Mouse (Mus musculus): Measurements from ENCODE around the gene D16Ertd472e. TPM values are rescaled to one million over a fixed set of nuclear protein-coding genes. Genes with fewer than 3 reads are reported as not detected.

D16Ertd472e gene
- total RNA-seq (2014; rRNA removed) = 5.1 and 6.3 TPM in 2 replicates
- polyA plus RNA-seq (2015; fragmentation: Nextera tagmentation; extraction: Ambion mirVana) = 6.1 and 6.8 TPM in 2 replicates

- H3K27me3 ChIP-seq (ENCODE audit: insufficient read depth, low read length) = no peaks in the 10 kb centered on the region
- DNase-seq (ENCODE audit: low spot score) = peak; percentile 91
- peak within 1 kb of the TSS; percentile 64 for H3K27ac ChIP-seq
- TF ChIP-seq CTCF (IDR thresholded peaks at IDR 0.05; ENCODE audit: low read depth) = no peak
- H3K9me3 ChIP-seq (ENCODE audit: low read length) = no peaks in the 10 kb centered on the region
- H3K4me2 ChIP-seq (ENCODE audit: low read depth, low read length) = peak within 1 kb of the TSS; percentile 81
- no peaks in the 10 kb centered on the region for H3K36me3 ChIP-seq (ENCODE audit: insufficient read depth, low read length)
- H3K4me1 ChIP-seq (ENCODE audit: insufficient read depth, low read length) = peaks cover 5% of the 10 kb centered on the region
- WGBS = under 1% methylated on average over 63 of the region's 70 CpGs
- peak; percentile 97 for ATAC-seq
- H3K4me3 ChIP-seq (ENCODE audit: low read length) = peak within 1 kb of the TSS; percentile 80
- peak within 1 kb of the TSS; percentile 67 for H3K9ac ChIP-seq (replicated peaks; ENCODE audit: low read length)
These were observed at the start of gene D16Ertd472e for GRCm38 (mm10) chr16:78576478-78577084. Gene D16Ertd472e (minus strand): TSS chr16:78576708.

- Histone ChIP-seq H3K27ac (no peak overlapping the region), H3K4me1 (ENCODE audit: insufficient read depth, low read length) (no peaks in the 10 kb centered on the region), H3K36me3 (ENCODE audit: insufficient read depth, low read length) (no peaks in the 10 kb centered on the region), H3K4me3 (ENCODE audit: low read length) (no peak overlapping the region), H3K27me3 (ENCODE audit: insufficient read depth, low read length) (no peaks in the 10 kb centered on the region), H3K4me2 (ENCODE audit: low read depth, low read length) (no peak overlapping the region), H3K9ac (replicated peaks; ENCODE audit: low read length) (no peak overlapping the region), H3K9me3 (ENCODE audit: low read length) (no peaks in the 10 kb centered on the region)
- ATAC-seq = no peak
- TF ChIP-seq CTCF (IDR thresholded peaks at IDR 0.05; ENCODE audit: low read depth) = no peak
- DNase-seq (ENCODE audit: low spot score) = no peak
- WGBS = 71% methylated on average over 5 of the region's 5 CpGs
These were observed 46.2 kb upstream of the D16Ertd472e start for GRCm38 (mm10) chr16:78622755-78623154.

GRCm38 (mm10) chr16:78619386-78619785, 42.9 kb upstream of the D16Ertd472e start:
- ATAC-seq (no peak), DNase-seq (ENCODE audit: low spot score) (no peak)
- Histone ChIP-seq H3K4me2 (ENCODE audit: low read depth, low read length) (no peak overlapping the region), H3K36me3 (ENCODE audit: insufficient read depth, low read length) (no peaks in the 10 kb centered on the region), H3K27ac (no peak overlapping the region), H3K4me3 (ENCODE audit: low read length) (no peak overlapping the region), H3K9ac (replicated peaks; ENCODE audit: low read length) (no peak overlapping the region), H3K4me1 (ENCODE audit: insufficient read depth, low read length) (no peaks in the 10 kb centered on the region), H3K9me3 (ENCODE audit: low read length) (no peaks in the 10 kb centered on the region), H3K27me3 (ENCODE audit: insufficient read depth, low read length) (no peaks in the 10 kb centered on the region)
- WGBS = 90% methylated on average over 5 of the region's 5 CpGs
- TF ChIP-seq CTCF (IDR thresholded peaks at IDR 0.05; ENCODE audit: low read depth) = no peak

- H3K4me1 ChIP-seq (ENCODE audit: insufficient read depth, low read length) = no peaks in the 10 kb centered on the region
- ATAC-seq (no peak), DNase-seq (ENCODE audit: low spot score) (no peak)
- no peak overlapping the region for H3K4me3 ChIP-seq (ENCODE audit: low read length)
- no peak overlapping the region for H3K4me2 ChIP-seq (ENCODE audit: low read depth, low read length)
- no peaks in the 10 kb centered on the region for H3K36me3 ChIP-seq (ENCODE audit: insufficient read depth, low read length)
- H3K9me3 ChIP-seq (ENCODE audit: low read length) = no peaks in the 10 kb centered on the region
- H3K9ac ChIP-seq (replicated peaks; ENCODE audit: low read length) = no peak overlapping the region
- no peak for TF ChIP-seq CTCF (IDR thresholded peaks at IDR 0.05; ENCODE audit: low read depth)
- H3K27me3 ChIP-seq (ENCODE audit: insufficient read depth, low read length) = no peaks in the 10 kb centered on the region
- 95% methylated on average over 11 of the region's 11 CpGs for WGBS
- no peak overlapping the region for H3K27ac ChIP-seq
These were observed 41.4 kb upstream of the D16Ertd472e start for GRCm38 (mm10) chr16:78617757-78618532.

- no peak for ATAC-seq
- no peaks in the 10 kb centered on the region for H3K4me1 ChIP-seq (ENCODE audit: insufficient read depth, low read length)
These were observed 29.7 kb upstream of the D16Ertd472e start for GRCm38 (mm10) chr16:78606202-78606601.

GRCm38 (mm10) chr16:78598919-78599318, 22.4 kb upstream of the D16Ertd472e start:
- Histone ChIP-seq H3K9me3 (ENCODE audit: low read length) (no peaks in the 10 kb centered on the region), H3K4me2 (ENCODE audit: low read depth, low read length) (no peak overlapping the region), H3K4me1 (ENCODE audit: insufficient read depth, low read length) (no peaks in the 10 kb centered on the region), H3K36me3 (ENCODE audit: insufficient read depth, low read length) (no peaks in the 10 kb centered on the region), H3K27ac (no peak overlapping the region), H3K4me3 (ENCODE audit: low read length) (no peak overlapping the region), H3K9ac (replicated peaks; ENCODE audit: low read length) (no peak overlapping the region), H3K27me3 (ENCODE audit: insufficient read depth, low read length) (no peaks in the 10 kb centered on the region)
- ATAC-seq (no peak), DNase-seq (ENCODE audit: low spot score) (no peak)
- 81% methylated on average over 1 of the region's 1 CpGs for WGBS
- no peak for TF ChIP-seq CTCF (IDR thresholded peaks at IDR 0.05; ENCODE audit: low read depth)

More at GRCm38 (mm10) chr16:78606202-78606601, 29.7 kb upstream of the D16Ertd472e start:
- Histone ChIP-seq H3K4me3 (ENCODE audit: low read length) (no peak overlapping the region), H3K9me3 (ENCODE audit: low read length) (no peaks in the 10 kb centered on the region), H3K36me3 (ENCODE audit: insufficient read depth, low read length) (no peaks in the 10 kb centered on the region), H3K4me2 (ENCODE audit: low read depth, low read length) (no peak overlapping the region), H3K27me3 (ENCODE audit: insufficient read depth, low read length) (no peaks in the 10 kb centered on the region), H3K27ac (no peak overlapping the region), H3K9ac (replicated peaks; ENCODE audit: low read length) (no peak overlapping the region)
- 64% methylated on average over 4 of the region's 4 CpGs for WGBS
- no peak for TF ChIP-seq CTCF (IDR thresholded peaks at IDR 0.05; ENCODE audit: low read depth)
- DNase-seq (ENCODE audit: low spot score) = no peak

GRCm38 (mm10) chr16:78596381-78596780, 19.9 kb upstream of the D16Ertd472e start:
- no peak for TF ChIP-seq CTCF (IDR thresholded peaks at IDR 0.05; ENCODE audit: low read depth)
- ATAC-seq (no peak), DNase-seq (ENCODE audit: low spot score) (no peak)
- WGBS = 67% methylated on average over 2 of the region's 2 CpGs
- H3K4me1 ChIP-seq (ENCODE audit: insufficient read depth, low read length) = no peaks in the 10 kb centered on the region
- no peaks in the 10 kb centered on the region for H3K36me3 ChIP-seq (ENCODE audit: insufficient read depth, low read length)
- no peak overlapping the region for H3K9ac ChIP-seq (replicated peaks; ENCODE audit: low read length)
- no peak overlapping the region for H3K4me3 ChIP-seq (ENCODE audit: low read length)
- no peaks in the 10 kb centered on the region for H3K9me3 ChIP-seq (ENCODE audit: low read length)
- H3K27me3 ChIP-seq (ENCODE audit: insufficient read depth, low read length) = no peaks in the 10 kb centered on the region
- no peak overlapping the region for H3K4me2 ChIP-seq (ENCODE audit: low read depth, low read length)
- no peak overlapping the region for H3K27ac ChIP-seq

Data from hindbrain, postnatal 0 days (tissue).